Mouse (Mus musculus): Measurements from ENCODE around the gene Iqcf5. TPM values are rescaled to one million over a fixed set of nuclear protein-coding genes. Genes with fewer than 3 reads are reported as not detected.

Iqcf5 gene
- 501 and 546 TPM in 2 replicates for polyA plus RNA-seq (2012; rRNA removed)

GRCm38 (mm10) chr9:106514273-106514672, at the start of gene Iqcf5:
Gene Iqcf5 (plus strand): TSS chr9:106514573.
- no peaks in the 10 kb centered on the region for H3K36me3 ChIP-seq (ENCODE audit: control insufficient read depth, insufficient read depth, low read length)

GRCm38 (mm10) chr9:106464751-106465541, 49.4 kb upstream of the Iqcf5 start:
- no peaks in the 10 kb centered on the region for H3K36me3 ChIP-seq (ENCODE audit: control insufficient read depth, insufficient read depth, low read length)
- peak overlapping the region; percentile 84 for H3K4me3 ChIP-seq (ENCODE audit: control insufficient read depth, low read depth, low read length)
- TF ChIP-seq POLR2A (IDR thresholded peaks at IDR 0.05; ENCODE audit: control insufficient read depth, low read depth, low read length): no peak
- no peak for TF ChIP-seq CTCF (IDR thresholded peaks at IDR 0.05; ENCODE audit: control insufficient read depth, insufficient read depth, insufficient replicate concordance, low read depth, low read length)
- H3K27ac ChIP-seq (ENCODE audit: control insufficient read depth, insufficient read depth, low read depth, low read length): 0 out of 2 replicates have a peak overlapping the region, but pooled peaks have one; percentile 46
- H3K4me1 ChIP-seq (ENCODE audit: control insufficient read depth, insufficient read depth, low read length): peaks cover 11% of the 10 kb centered on the region
- no peaks in the 10 kb centered on the region for H3K27me3 ChIP-seq (ENCODE audit: control insufficient read depth, insufficient read depth, low read length)

More at GRCm38 (mm10) chr9:106514273-106514672, at the start of gene Iqcf5:
- no peak for TF ChIP-seq CTCF (IDR thresholded peaks at IDR 0.05; ENCODE audit: control insufficient read depth, insufficient read depth, insufficient replicate concordance, low read depth, low read length)
- TF ChIP-seq POLR2A (IDR thresholded peaks at IDR 0.05; ENCODE audit: control insufficient read depth, low read depth, low read length): peak; percentile 36; the same call in 1 of the 2 replicates
- Histone ChIP-seq H3K4me1 (ENCODE audit: control insufficient read depth, insufficient read depth, low read length) (no peaks in the 10 kb centered on the region), H3K4me3 (ENCODE audit: control insufficient read depth, low read depth, low read length) (peak within 1 kb of the TSS; percentile 60), H3K27me3 (ENCODE audit: control insufficient read depth, insufficient read depth, low read length) (no peaks in the 10 kb centered on the region), H3K27ac (ENCODE audit: control insufficient read depth, insufficient read depth, low read depth, low read length) (no peak within 1 kb of the TSS)

- Histone ChIP-seq H3K36me3 (ENCODE audit: control insufficient read depth, insufficient read depth, low read length) (no peaks in the 10 kb centered on the region), H3K27me3 (ENCODE audit: control insufficient read depth, insufficient read depth, low read length) (no peaks in the 10 kb centered on the region), H3K4me3 (ENCODE audit: control insufficient read depth, low read depth, low read length) (peak within 1 kb of the TSS; percentile 84), H3K27ac (ENCODE audit: control insufficient read depth, insufficient read depth, low read depth, low read length) (peak within 1 kb of the TSS; percentile 67), H3K4me1 (ENCODE audit: control insufficient read depth, insufficient read depth, low read length) (peaks cover 11% of the 10 kb centered on the region)
- TF ChIP-seq POLR2A (IDR thresholded peaks at IDR 0.05; ENCODE audit: control insufficient read depth, low read depth, low read length) (no peak; the same call in 1 of the 2 replicates), CTCF (IDR thresholded peaks at IDR 0.05; ENCODE audit: control insufficient read depth, insufficient read depth, insufficient replicate concordance, low read depth, low read length) (no peak)
Measured at GRCm38 (mm10) chr9:106465571-106466200, 48.7 kb upstream of the Iqcf5 start, which contains the start of gene Gpr62. Gene Gpr62 (minus strand): TSS chr9:106465938.

GRCm38 (mm10) chr9:106466721-106467120, 47.7 kb upstream of the Iqcf5 start:
- Histone ChIP-seq H3K27me3 (ENCODE audit: control insufficient read depth, insufficient read depth, low read length) (no peaks in the 10 kb centered on the region), H3K36me3 (ENCODE audit: control insufficient read depth, insufficient read depth, low read length) (no peaks in the 10 kb centered on the region)

GRCm38 (mm10) chr9:106467746-106468145, 46.6 kb upstream of the Iqcf5 start:
- H3K36me3 ChIP-seq (ENCODE audit: control insufficient read depth, insufficient read depth, low read length): no peaks in the 10 kb centered on the region
- peaks cover 12% of the 10 kb centered on the region for H3K4me1 ChIP-seq (ENCODE audit: control insufficient read depth, insufficient read depth, low read length)
- no peak for TF ChIP-seq CTCF (IDR thresholded peaks at IDR 0.05; ENCODE audit: control insufficient read depth, insufficient read depth, insufficient replicate concordance, low read depth, low read length)
- no peak for TF ChIP-seq POLR2A (IDR thresholded peaks at IDR 0.05; ENCODE audit: control insufficient read depth, low read depth, low read length)
- H3K27me3 ChIP-seq (ENCODE audit: control insufficient read depth, insufficient read depth, low read length): no peaks in the 10 kb centered on the region
- no peak overlapping the region for H3K4me3 ChIP-seq (ENCODE audit: control insufficient read depth, low read depth, low read length)
- no peak overlapping the region for H3K27ac ChIP-seq (ENCODE audit: control insufficient read depth, insufficient read depth, low read depth, low read length)

More at GRCm38 (mm10) chr9:106466721-106467120, 47.7 kb upstream of the Iqcf5 start:
- TF ChIP-seq POLR2A (IDR thresholded peaks at IDR 0.05; ENCODE audit: control insufficient read depth, low read depth, low read length) (no peak), CTCF (IDR thresholded peaks at IDR 0.05; ENCODE audit: control insufficient read depth, insufficient read depth, insufficient replicate concordance, low read depth, low read length) (no peak)
- Histone ChIP-seq H3K27ac (ENCODE audit: control insufficient read depth, insufficient read depth, low read depth, low read length) (no peak overlapping the region), H3K4me1 (ENCODE audit: control insufficient read depth, insufficient read depth, low read length) (peaks cover 11% of the 10 kb centered on the region), H3K4me3 (ENCODE audit: control insufficient read depth, low read depth, low read length) (no peak overlapping the region)

GRCm38 (mm10) chr9:106469317-106469716, 45.1 kb upstream of the Iqcf5 start:
- TF ChIP-seq POLR2A (IDR thresholded peaks at IDR 0.05; ENCODE audit: control insufficient read depth, low read depth, low read length): no peak
- TF ChIP-seq CTCF (IDR thresholded peaks at IDR 0.05; ENCODE audit: control insufficient read depth, insufficient read depth, insufficient replicate concordance, low read depth, low read length): no peak
- H3K27me3 ChIP-seq (ENCODE audit: control insufficient read depth, insufficient read depth, low read length): no peaks in the 10 kb centered on the region
- no peaks in the 10 kb centered on the region for H3K36me3 ChIP-seq (ENCODE audit: control insufficient read depth, insufficient read depth, low read length)
- no peak overlapping the region for H3K27ac ChIP-seq (ENCODE audit: control insufficient read depth, insufficient read depth, low read depth, low read length)
- peaks cover 11% of the 10 kb centered on the region for H3K4me1 ChIP-seq (ENCODE audit: control insufficient read depth, insufficient read depth, low read length)
- no peak overlapping the region for H3K4me3 ChIP-seq (ENCODE audit: control insufficient read depth, low read depth, low read length)

- H3K27ac ChIP-seq (ENCODE audit: control insufficient read depth, insufficient read depth, low read depth, low read length): no peak overlapping the region
- H3K4me3 ChIP-seq (ENCODE audit: control insufficient read depth, low read depth, low read length): no peak overlapping the region
- H3K4me1 ChIP-seq (ENCODE audit: control insufficient read depth, insufficient read depth, low read length): peaks cover 8% of the 10 kb centered on the region
- H3K36me3 ChIP-seq (ENCODE audit: control insufficient read depth, insufficient read depth, low read length): no peaks in the 10 kb centered on the region
- TF ChIP-seq CTCF (IDR thresholded peaks at IDR 0.05; ENCODE audit: control insufficient read depth, insufficient read depth, insufficient replicate concordance, low read depth, low read length): no peak
- no peak for TF ChIP-seq POLR2A (IDR thresholded peaks at IDR 0.05; ENCODE audit: control insufficient read depth, low read depth, low read length)
- H3K27me3 ChIP-seq (ENCODE audit: control insufficient read depth, insufficient read depth, low read length): no peaks in the 10 kb centered on the region
Measured at GRCm38 (mm10) chr9:106469776-106470175, 44.6 kb upstream of the Iqcf5 start.
